Mouse (Mus musculus): ENCODE data around the gene Ralgps1.

Ralgps1 gene

GRCm38 (mm10) chr2:33363890-33364289 is 7.4 kb downstream of the Ralgps1 start:
- in situ Hi-C loops (cut with MboI; ENCODE audit: low sequenced_read_pairs) = no loop called here

DNA sequence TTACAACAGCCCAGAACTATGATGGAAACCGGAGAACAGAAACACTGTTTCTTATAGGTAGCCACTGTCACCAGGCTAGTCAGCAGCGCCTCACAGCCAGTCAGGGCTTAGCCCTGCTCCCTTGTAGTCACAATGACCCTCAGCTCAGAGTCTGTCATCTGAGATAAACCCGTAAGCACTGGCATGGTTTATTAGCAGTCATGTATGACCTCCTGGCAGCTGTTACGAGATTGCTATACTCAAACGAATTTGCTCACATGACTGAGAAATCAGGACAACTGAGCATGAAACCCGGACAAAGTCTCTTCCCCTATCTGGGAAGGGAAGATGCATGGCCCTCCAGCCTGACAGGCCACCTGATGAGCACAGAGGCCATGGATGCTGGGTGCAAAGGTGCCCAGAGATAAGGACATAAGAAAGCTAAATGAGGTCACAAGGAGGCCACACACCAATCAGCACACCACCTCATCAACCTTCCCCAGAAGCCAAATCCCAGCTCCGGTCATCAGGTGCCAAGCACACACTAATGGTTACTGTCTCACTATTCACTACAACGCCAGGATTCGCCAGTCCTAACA is 10.1 kb downstream of the Ralgps1 start:
- in situ Hi-C loops (cut with MboI; ENCODE audit: low sequenced_read_pairs) = no loop called here

GRCm38 (mm10) chr2:33360564-33360963 is 10.7 kb downstream of the Ralgps1 start:
- in situ Hi-C loops (cut with MboI; ENCODE audit: low sequenced_read_pairs) = no loop called here

DNA sequence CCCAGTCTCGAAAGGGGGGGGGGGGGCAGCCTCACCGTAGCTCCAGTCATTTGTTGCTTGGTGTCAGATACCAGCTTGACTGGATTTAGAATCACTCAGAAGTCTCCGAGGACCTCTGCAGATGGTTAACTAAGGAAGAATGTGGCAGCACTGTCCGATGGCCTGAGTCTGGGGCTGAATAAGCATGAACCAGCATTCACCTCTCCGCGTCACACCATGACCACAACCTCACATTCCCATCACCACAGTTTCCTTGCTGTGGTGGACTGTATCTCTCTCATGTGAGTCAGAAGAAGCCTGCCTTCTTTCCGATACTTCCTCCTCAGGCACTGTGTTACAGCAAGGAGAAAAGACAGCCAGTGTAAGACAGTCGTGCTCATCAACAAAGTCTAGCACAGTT is 12.1 kb downstream of the Ralgps1 start:
- in situ Hi-C loops (cut with MboI; ENCODE audit: low sequenced_read_pairs) = no loop called here

- in situ Hi-C loops (cut with MboI; ENCODE audit: low sequenced_read_pairs) = no loop called here
Measured at GRCm38 (mm10) chr2:33357250-33357838, 13.9 kb downstream of the Ralgps1 start.

DNA sequence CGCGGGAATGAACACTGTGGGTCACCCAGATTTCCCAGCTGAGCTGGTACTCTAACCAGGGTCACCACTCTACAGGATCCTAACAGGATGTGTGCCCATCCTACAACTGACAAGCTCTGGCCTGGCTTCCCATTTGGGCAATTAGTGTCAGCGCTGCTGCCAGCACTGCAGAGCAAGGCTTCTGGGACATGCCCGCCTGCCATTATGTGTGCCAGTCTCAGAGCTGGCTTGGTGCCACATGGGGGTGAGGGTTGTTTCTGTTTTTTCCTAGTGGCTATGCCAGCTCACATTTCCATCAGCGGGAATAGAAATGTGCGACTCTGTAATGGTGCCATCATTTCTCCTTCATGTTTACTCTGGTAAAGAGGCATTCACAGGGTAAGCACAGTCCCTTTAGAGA is 15.7 kb downstream of the Ralgps1 start:
- in situ Hi-C loops (cut with MboI; ENCODE audit: low sequenced_read_pairs) = no loop called here

DNA sequence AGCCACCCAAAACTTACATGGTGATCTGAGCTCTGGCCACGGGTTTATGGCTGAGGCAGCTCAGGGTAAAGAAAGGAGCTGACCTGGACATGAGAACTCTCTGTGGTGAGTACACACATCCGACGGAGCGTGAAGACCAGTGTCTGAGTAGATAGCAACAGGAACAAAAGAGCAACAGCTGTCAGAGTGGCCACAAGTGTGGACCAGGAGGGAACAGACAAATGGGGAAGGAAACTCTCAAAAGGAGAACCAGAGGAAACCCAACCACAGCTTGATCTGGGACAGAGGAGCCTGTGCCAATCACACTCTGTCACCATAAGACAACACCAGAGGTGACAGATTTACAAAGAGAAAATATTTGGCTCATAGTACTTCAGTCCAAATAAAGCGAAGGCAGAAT is 17.9 kb downstream of the Ralgps1 start:
- in situ Hi-C loops (cut with MboI; ENCODE audit: low sequenced_read_pairs) = loop anchor here (5.0 kb wide), 1 partner anchor 196 kb away; no protein-coding TSS in a partner anchor

GRCm38 (mm10) chr2:33351449-33351848 is 19.8 kb downstream of the Ralgps1 start:
- in situ Hi-C loops (cut with MboI; ENCODE audit: low sequenced_read_pairs) = loop anchor here (5.0 kb wide), 1 partner anchor 194 kb away; no protein-coding TSS in a partner anchor

- in situ Hi-C loops (cut with MboI; ENCODE audit: low sequenced_read_pairs) = loop anchor here (5.0 kb wide), 1 partner anchor 194 kb away; no protein-coding TSS in a partner anchor
Measured at GRCm38 (mm10) chr2:33350921-33351320, 20.4 kb downstream of the Ralgps1 start.

GRCm38 (mm10) chr2:33349581-33349980 is 21.7 kb downstream of the Ralgps1 start:
- in situ Hi-C loops (cut with MboI; ENCODE audit: low sequenced_read_pairs) = no loop called here

DNA sequence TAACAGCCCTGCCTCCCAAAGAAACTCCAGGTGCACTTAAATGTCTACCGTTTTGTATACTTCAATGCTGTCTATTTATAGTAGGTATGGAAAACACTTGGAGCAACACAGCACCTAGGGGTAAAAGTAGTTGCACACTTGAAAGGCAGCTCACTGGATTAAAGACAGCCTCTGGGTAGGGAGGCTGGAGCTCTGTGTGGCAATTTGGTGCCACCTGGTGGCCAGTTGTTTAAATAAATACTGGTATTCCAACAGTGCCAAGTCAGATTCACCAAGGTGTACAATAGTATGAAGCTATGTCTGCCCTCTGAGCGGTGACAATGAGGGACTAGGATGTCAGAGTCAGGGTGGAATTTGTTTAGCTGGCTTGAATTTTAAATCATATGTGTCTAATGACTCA is 22.2 kb downstream of the Ralgps1 start:
- in situ Hi-C loops (cut with MboI; ENCODE audit: low sequenced_read_pairs) = no loop called here

DNA sequence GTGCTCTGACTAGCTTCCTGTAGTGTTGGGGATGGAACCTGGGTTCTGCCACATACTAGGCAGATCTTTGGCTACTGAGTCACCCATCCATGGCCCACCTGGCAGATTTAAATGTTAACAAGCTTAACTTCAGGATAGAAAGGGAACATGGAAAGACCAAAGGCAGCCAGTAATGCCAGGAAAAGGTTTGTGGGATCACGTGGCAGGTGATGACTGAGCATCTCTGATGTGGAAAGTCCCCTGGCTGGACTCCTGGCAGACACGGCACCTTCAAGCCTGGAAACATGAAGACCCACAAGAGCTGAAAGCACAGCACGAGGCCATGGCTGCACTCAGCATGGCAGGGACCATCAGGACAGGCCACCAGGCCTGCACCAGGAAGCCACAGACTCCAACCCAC is 23.0 kb downstream of the Ralgps1 start:
- in situ Hi-C loops (cut with MboI; ENCODE audit: low sequenced_read_pairs) = no loop called here

DNA sequence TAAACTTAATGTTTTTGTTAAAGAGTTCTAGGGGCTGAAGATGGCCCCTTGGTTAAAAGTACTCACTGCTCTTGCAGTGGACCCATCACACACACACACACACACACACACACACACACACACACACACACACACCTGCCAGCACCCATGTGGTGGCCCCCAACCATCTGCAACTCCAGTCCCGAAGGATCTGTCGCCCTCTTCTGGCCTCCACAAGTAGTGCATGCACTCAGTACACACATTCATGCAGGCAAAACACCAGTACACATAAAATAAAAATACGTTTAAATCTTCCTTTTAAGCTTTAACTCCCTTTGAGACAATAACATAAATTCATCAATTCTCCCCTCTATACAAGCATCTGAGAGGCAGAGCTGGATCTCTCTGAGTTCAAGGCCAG is 23.7 kb downstream of the Ralgps1 start:
- in situ Hi-C loops (cut with MboI; ENCODE audit: low sequenced_read_pairs) = no loop called here

- in situ Hi-C loops (cut with MboI; ENCODE audit: low sequenced_read_pairs) = no loop called here
Measured at GRCm38 (mm10) chr2:33346749-33347148, 24.5 kb downstream of the Ralgps1 start.

GRCm38 (mm10) chr2:33345956-33346355 is 25.3 kb downstream of the Ralgps1 start:
- in situ Hi-C loops (cut with MboI; ENCODE audit: low sequenced_read_pairs) = no loop called here

- in situ Hi-C loops (cut with MboI; ENCODE audit: low sequenced_read_pairs) = no loop called here
Measured at GRCm38 (mm10) chr2:33345475-33345874, 25.8 kb downstream of the Ralgps1 start.

- in situ Hi-C loops (cut with MboI; ENCODE audit: low sequenced_read_pairs) = no loop called here
Measured at GRCm38 (mm10) chr2:33343413-33343812, 27.9 kb downstream of the Ralgps1 start.

- in situ Hi-C loops (cut with MboI; ENCODE audit: low sequenced_read_pairs) = no loop called here
Measured at GRCm38 (mm10) chr2:33342148-33342547, 29.1 kb downstream of the Ralgps1 start.

DNA sequence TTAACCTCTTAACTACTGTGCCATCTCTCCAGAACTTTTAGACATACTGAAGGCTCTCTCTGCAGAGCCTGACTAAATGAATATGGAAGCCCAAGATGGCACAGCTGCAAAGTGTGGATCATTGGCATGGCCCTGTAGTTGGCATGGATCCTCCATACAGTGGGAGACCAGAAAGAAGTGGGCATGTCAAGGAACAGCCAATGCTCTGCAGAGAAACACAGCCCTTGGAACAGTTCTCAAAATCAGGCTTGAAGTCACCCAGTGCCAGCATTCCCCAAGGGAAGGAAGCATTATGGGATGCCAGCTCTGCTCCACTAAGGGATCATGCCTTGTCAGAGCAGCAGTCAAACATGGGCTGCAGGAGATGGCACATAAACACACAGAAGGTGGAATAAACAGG is 35.5 kb downstream of the Ralgps1 start:
- in situ Hi-C loops (cut with MboI; ENCODE audit: low sequenced_read_pairs) = no loop called here

DNA sequence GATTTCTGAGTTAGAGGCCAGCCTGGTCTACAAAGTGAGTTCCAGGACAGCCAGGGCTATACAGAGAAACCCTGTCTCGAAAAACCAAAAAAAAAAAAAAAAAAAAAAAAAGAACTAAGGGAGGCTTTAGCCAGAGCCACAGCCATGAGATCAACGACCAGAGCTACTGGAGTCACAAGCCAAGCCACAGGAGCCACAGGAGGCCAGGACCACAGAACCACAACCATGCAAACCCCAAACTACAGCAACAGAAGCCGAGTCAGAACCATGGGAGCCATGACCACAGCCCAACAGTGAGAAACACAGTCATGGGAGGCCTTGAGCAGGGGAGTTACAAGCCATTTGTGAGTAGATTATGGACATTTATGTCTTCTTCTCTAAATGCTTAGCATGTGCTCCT is 41.7 kb downstream of the Ralgps1 start:
- in situ Hi-C loops (cut with MboI; ENCODE audit: low sequenced_read_pairs) = no loop called here

DNA sequence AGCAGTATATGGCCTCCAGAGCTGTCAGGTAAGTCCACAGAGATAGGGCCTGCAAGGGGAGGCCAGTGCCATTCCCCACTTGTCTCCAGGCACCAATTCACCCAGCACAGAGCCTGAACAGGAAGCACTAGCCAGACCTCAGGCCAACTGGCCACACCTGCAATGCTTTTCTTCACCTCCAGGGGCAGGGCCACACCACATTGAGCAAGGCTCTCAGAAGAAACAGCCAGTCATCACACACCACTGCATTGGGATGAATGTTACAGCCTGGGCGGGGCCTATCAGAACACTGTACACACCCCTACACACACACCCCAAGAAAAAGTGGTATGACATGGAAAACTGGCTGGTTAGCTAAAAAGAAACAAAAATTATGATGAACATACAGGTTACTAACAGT is 42.3 kb downstream of the Ralgps1 start:
- in situ Hi-C loops (cut with MboI; ENCODE audit: low sequenced_read_pairs) = no loop called here

GRCm38 (mm10) chr2:33325359-33325758 is 45.9 kb downstream of the Ralgps1 start:
- in situ Hi-C loops (cut with MboI; ENCODE audit: low sequenced_read_pairs) = no loop called here
